In the genomic region with DNA sequence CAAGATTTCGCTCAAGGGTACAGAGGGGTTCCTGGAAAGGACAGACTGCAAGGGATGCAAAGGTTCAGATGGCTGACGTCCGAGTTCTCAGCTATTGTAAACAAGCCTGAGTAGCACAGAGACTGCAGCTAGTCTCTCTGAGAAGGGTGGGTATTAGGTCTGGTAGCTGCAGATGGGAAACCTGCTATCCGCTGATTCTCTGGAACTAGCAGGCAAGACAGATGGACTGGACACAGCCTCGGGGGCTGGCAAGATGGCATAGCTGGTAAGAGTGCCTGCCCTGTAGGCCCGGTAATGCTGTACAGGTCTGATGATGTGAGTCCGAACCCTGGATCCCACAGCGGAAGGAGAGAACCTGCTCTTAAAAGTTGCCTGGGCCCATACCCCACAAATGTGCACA, we compare ENCODE assay signal across 24 mouse cellular contexts.
DNase-seq lines count a peak whose midpoint lies in the region; TF ChIP-seq lines count a peak whose summit lies in the region.
"Had no signal": no experiment of that assay in that cellular context is flagged by ENCODE, and none has a peak within 500 bp of the region (broad histone marks: within the 10 kb centered on the region; RNA-seq: fewer than 3 reads in every experiment).

No protein-coding gene starts in this region.

- WGBS in limb, embryonic 10.5 days = 87% methylated on average over 8 of the region's 8 CpGs

- H3K27me3 ChIP-seq in limb, embryonic 10.5 days (ENCODE audit: low read depth, poor library complexity, severe bottlenecking) = 0 out of 2 replicates have a peak, but pooled peaks cover 4% of the 10 kb centered on the region
- H3K27me3 ChIP-seq: forebrain, embryonic 15.5 days; intestine, embryonic 15.5 days had no signal

- H3K36me3 ChIP-seq in limb, embryonic 10.5 days = no peaks in the 10 kb centered on the region
- H3K36me3 ChIP-seq: embryonic facial prominence, embryonic 10.5 days; embryonic facial prominence, embryonic 13.5 days; forebrain, embryonic 12.5 days; forebrain, embryonic 15.5 days; heart, embryonic 12.5 days; heart, embryonic 15.5 days; hindbrain, embryonic 10.5 days; hindbrain, embryonic 13.5 days; intestine, embryonic 15.5 days had no signal

- H3K4me3 ChIP-seq in layer of hippocampus, adult 2 months = no peak overlapping the region
- no peak overlapping the region for H3K4me3 ChIP-seq in limb, embryonic 10.5 days
- H3K4me3 ChIP-seq: embryonic facial prominence, embryonic 10.5 days; embryonic facial prominence, embryonic 13.5 days; erythroblast, embryonic 14.5 days; forebrain, embryonic 12.5 days; forebrain, embryonic 15.5 days; heart, embryonic 12.5 days; heart, embryonic 15.5 days; hindbrain, embryonic 10.5 days; hindbrain, embryonic 13.5 days; intestine, embryonic 15.5 days had no signal

- peak overlapping the region; percentile 77 for H3K27ac ChIP-seq in layer of hippocampus, adult 2 months
- peak overlapping the region; percentile 10; the same call in 1 of the 2 replicates for H3K27ac ChIP-seq in limb, embryonic 10.5 days
- H3K27ac ChIP-seq: embryonic facial prominence, embryonic 10.5 days; embryonic facial prominence, embryonic 13.5 days; forebrain, embryonic 12.5 days; forebrain, embryonic 15.5 days; heart, embryonic 15.5 days; hindbrain, embryonic 10.5 days; hindbrain, embryonic 13.5 days; intestine, embryonic 15.5 days had no signal

- TF ChIP-seq CTCF in layer of hippocampus, adult 2 months (conservative IDR thresholded peaks at IDR 0.05) = no peak

- no peaks in the 10 kb centered on the region for H3K9me3 ChIP-seq in limb, embryonic 10.5 days (replicated peaks)
- H3K9me3 ChIP-seq: embryonic facial prominence, embryonic 10.5 days; embryonic facial prominence, embryonic 13.5 days; forebrain, embryonic 12.5 days; forebrain, embryonic 15.5 days; heart, embryonic 12.5 days; heart, embryonic 15.5 days; hindbrain, embryonic 10.5 days; hindbrain, embryonic 13.5 days; intestine, embryonic 15.5 days had no signal

- peak; percentile 14 to 15 for DNase-seq in cerebellum, adult 18-20 months
- DNase-seq in cerebellum, adult 8-10 months = no peak
- DNase-seq in cerebellum, postnatal 10 days = peak; percentile 69 to 82
- no peak for DNase-seq in cerebellum, adult 11-12 months
- no peak for DNase-seq in layer of hippocampus, adult 2 months (ENCODE audit: low spot score in 2 of 2)
- no peak for DNase-seq in layer of hippocampus, postnatal 14 days (ENCODE audit: low spot score in 2 of 2)
- no peak for DNase-seq in limb, embryonic 10.5 days (ENCODE audit: low spot score)
- DNase-seq: adrenal gland, adult 8-10 months; adrenal gland, postnatal 25 days; embryo, embryonic 11 days; gastrocnemius, postnatal 25 days; heart, adult 18-20 months; heart, postnatal 10 days; heart, postnatal 36 days had no signal

- peaks cover 26% of the 10 kb centered on the region for H3K4me1 ChIP-seq in limb, embryonic 10.5 days
- H3K4me1 ChIP-seq: intestine, embryonic 15.5 days had no signal

Comparison
In these comparisons a context has a peak if more than half of its experiments do, and no peak if none do; other contexts are left out.
1. DNase-seq: peak in cerebellum, adult 18-20 months (2 of 2) and cerebellum, postnatal 10 days (2 of 2); none in cerebellum, adult 8-10 months (single experiment), cerebellum, adult 11-12 months (single experiment), layer of hippocampus, adult 2 months (0 of 2), layer of hippocampus, postnatal 14 days (0 of 2) and limb, embryonic 10.5 days (single experiment).